In the genomic region with DNA sequence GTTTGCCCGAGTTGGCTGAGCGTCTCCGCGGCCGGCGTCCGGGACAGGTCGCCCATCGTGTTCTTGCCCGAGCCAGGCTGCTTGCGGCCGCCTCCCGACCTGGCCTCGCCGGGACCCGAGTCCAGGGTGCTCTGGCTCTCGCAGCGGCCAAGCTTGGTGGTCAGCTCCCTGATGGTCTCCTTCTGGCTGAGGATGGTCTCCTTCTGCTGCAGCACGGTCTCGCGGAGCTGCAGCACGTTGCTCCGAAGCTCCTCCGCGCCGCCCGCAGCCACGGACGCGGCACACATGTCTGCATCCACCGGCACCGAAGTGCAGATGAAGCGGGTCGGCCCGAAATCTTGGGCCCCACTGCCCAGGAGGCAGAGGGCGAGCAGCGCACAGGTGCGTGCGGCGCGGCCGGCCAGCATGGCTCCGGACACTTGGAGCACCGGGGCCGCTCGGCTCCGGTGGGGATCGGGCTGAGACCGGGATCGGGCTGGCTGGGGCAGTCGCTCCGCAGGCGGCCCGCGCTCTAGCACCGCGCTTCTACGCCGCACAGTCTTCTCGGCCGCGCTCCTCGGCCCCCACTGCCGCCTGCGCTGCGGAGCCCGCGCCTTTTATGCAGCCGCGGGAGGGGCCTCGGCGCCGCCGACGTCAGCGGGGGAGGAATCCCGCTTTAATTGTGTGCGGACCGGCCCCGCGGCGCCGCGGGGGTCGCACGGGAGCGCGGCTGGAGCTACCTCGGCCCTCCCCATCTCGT, we compare ENCODE assay signal across 8 mouse cellular contexts. TPM values are rescaled to one million over a fixed set of nuclear protein-coding genes. Genes with fewer than 3 reads are reported as not detected.
DNase-seq lines count a peak whose midpoint lies in the region; ATAC-seq lines count a peak whose summit lies in the region.

Nptx1 (minus strand) TSS at position 571 of the 739 bp plus-strand sequence.

- peaks cover 52% of the 10 kb centered on the region for H3K4me1 ChIP-seq in midbrain, embryonic 12.5 days

- WGBS in midbrain, embryonic 12.5 days = under 1% methylated on average over 85 of the region's 90 CpGs

- peak within 1 kb of the TSS; percentile 54 for H3K27ac ChIP-seq in midbrain, embryonic 12.5 days (replicated peaks)

- peaks cover 100% of the 10 kb centered on the region for H3K27me3 ChIP-seq in midbrain, embryonic 12.5 days

- no peaks in the 10 kb centered on the region for H3K9me3 ChIP-seq in midbrain, embryonic 12.5 days

- peak; percentile 46 to 55 for DNase-seq in adrenal gland, adult 18-20 months (ENCODE audit: low spot score in 2 of 2)
- DNase-seq in adrenal gland, postnatal 4 days (ENCODE audit: low spot score in 2 of 2) = no peak
- peak; percentile 55 for DNase-seq in thymus, postnatal 4 days
- DNase-seq in thymus, adult 18-20 months = no peak
- DNase-seq in frontal cortex, postnatal 36 days (ENCODE audit: low spot score in 2 of 2) = peak; percentile 76 to 81
- peak; percentile 68 to 75 for DNase-seq in layer of hippocampus, postnatal 14 days (ENCODE audit: low spot score in 2 of 2)

- ATAC-seq in midbrain, embryonic 12.5 days (ENCODE audit: low FRiP score, low read depth) = peak; percentile 70
- no peak for ATAC-seq in activated CD4-positive, CD25-positive, alpha-beta regulatory T cell, adult 4 months

- peak within 1 kb of the TSS; percentile 97 for H3K4me2 ChIP-seq in midbrain, embryonic 12.5 days (replicated peaks)

- H3K4me3 ChIP-seq in midbrain, embryonic 12.5 days = peak within 1 kb of the TSS; percentile 62

- H3K36me3 ChIP-seq in midbrain, embryonic 12.5 days = no peaks in the 10 kb centered on the region

- peak within 1 kb of the TSS; percentile 68 for H3K9ac ChIP-seq in midbrain, embryonic 12.5 days (replicated peaks)

RNA-seq across cellular contexts. Expression of gene Nptx1, which starts in this region (rescaled TPM):
- 1 to 10 TPM; 2.7 to 4.6 TPM for total RNA-seq in adrenal gland, adult 18-20 months (2021)
- 1 to 10 TPM; 6.0 to 6.2 TPM for total RNA-seq in adrenal gland, postnatal 4 days (2021)
- 100 to 1,000 TPM; 297 to 306 TPM for total RNA-seq in layer of hippocampus, postnatal 14 days (2021)
- 5.9 and 6.2 TPM in 2 replicates for polyA plus RNA-seq in midbrain, embryonic 12.5 days (2016; fragmentation: Nextera tagmentation; extraction: Ambion mirVana)
- not detected for polyA plus RNA-seq in activated CD4-positive, CD25-positive, alpha-beta regulatory T cell, adult 4 months (2017; shearing (Covaris generic))

Comparison
In these comparisons a context has a peak if more than half of its experiments do, and no peak if none do; other contexts are left out.
1. RNA of gene Nptx1 (total RNA-seq): 297 to 306 TPM in layer of hippocampus, postnatal 14 days; 6.0 to 6.2 TPM in adrenal gland, postnatal 4 days and 2.7 to 4.6 TPM in adrenal gland, adult 18-20 months; every median in the first group is over 10 times any median in the second.
2. DNase-seq: peak in adrenal gland, adult 18-20 months (2 of 2), thymus, postnatal 4 days (single experiment), frontal cortex, postnatal 36 days (2 of 2) and layer of hippocampus, postnatal 14 days (2 of 2); none in adrenal gland, postnatal 4 days (0 of 2) and thymus, adult 18-20 months (0 of 2).